Mouse (Mus musculus) ovary, adult 10 weeks (tissue): ENCODE measurements around the gene Guca2b. TPM values are rescaled to one million over a fixed set of nuclear protein-coding genes. Genes with fewer than 3 reads are reported as not detected.

Source experiments
- polyA plus RNA-seq: library from polyadenylated mRNA; stranded (reverse); fragments of 350-450 nt; fragmentation: Illumina TruSeq; extraction: RNeasy Lipid Tissue Mini Kit (QIAGEN cat#74804); gene quantifications from one replicate; pipeline ENCODE4 v1.2.3, GENCODE M21; 2014

Gene Guca2b
- not detected for polyA plus RNA-seq

DNA sequence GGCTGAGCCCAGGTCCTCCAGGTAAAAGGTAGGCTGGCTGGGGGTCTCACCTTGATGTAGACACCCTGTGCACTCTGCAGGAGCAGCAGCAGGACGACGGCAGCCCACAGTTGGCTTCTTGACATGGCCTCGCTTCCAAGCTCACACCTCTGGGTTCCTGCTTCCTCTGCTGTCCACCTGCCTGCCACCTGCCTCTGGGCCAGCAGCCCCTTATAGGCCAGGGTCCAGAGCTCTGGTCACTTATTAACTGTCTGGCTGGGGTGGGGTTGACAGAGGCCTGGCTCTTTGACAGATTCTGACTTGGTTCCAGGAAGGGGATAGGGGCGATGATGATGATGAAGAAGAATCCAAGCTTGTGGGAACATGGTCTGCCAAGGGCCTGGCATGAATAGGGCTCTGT is at the start of gene Guca2b:
Gene Guca2b (minus strand): TSS at position 224 of the 400 bp plus-strand sequence.

GRCm38 (mm10) chr4:119637176-119637845 is 21.4 kb downstream of the Guca2b start, which contains the start of gene Guca2a:
TSS of gene Guca2a (plus strand) at chr4:119637704.

Other genes with a start within 250 kb of the Guca2b start
- gene Ccdc30, start 243.4 kb downstream of the Guca2b start, polyA plus RNA-seq = 11.7 TPM
- gene Ppcs, start 236.5 kb downstream of the Guca2b start, polyA plus RNA-seq = 19.5 TPM
- 2.0 TPM for gene Zmynd12, start 236.1 kb downstream of the Guca2b start, polyA plus RNA-seq
- gene Rimkla, start 166.3 kb downstream of the Guca2b start, polyA plus RNA-seq = 6.5 TPM
- 117 TPM for gene Foxj3, start 122.0 kb downstream of the Guca2b start, polyA plus RNA-seq
- gene Frg2f1, start 119.4 kb downstream of the Guca2b start, polyA plus RNA-seq = 5.0 TPM
- not detected for gene Guca2a, start 21.2 kb downstream of the Guca2b start, polyA plus RNA-seq
- 4.2 TPM for gene Hivep3, start 74.8 kb upstream of the Guca2b start, polyA plus RNA-seq